Mouse (Mus musculus): Measurements from ENCODE around the gene Gm9747.

Gene Gm9747

DNA sequence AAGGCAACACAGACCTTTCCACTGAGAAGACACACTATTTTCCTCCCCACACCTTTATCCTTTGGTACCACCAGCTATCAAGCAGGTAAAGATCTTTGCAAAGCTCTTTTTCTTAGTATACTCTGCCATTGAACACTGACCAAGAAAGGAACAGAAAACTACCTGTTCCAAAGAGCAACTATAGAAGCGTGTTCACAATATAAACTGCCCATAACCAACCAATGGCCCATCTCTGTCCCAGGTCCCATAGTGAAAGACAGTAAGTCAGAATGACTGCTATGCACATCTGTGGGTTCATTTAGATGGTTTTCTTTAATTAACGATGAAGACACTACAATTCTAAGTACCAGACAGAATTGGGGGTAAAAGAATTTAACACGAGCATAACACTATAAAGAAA lies at the start of gene Gm9747:
Gene Gm9747 (plus strand): TSS at position 301 of the 400 bp plus-strand sequence.
- no peak for DNase-seq

DNA sequence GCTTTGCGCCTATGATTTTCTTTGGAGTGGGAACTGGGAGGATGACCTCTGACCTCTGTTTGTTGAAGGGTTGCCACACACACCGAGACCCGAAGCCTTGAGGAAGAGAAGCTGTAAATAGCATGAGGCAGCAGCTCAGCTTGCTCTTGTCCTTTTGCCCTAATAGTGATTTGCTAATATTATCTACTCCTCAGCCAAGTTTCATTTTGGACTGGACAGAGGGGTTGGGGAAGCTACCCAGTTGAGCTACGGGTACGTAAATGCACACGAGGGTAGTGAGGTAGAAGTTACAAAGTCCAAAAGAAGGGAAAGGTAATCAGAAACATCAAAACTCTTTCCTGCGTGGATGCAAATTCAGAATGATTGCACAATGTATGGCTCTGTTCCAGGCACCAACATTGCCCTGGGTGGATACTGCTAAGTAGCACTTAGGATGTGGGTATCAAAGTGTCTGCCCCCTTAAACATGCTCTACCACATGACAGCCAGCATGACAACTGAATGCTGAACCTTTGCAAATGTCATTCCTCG lies 48.9 kb upstream of the Gm9747 start:
- DNase-seq = peak; percentile 20

DNA sequence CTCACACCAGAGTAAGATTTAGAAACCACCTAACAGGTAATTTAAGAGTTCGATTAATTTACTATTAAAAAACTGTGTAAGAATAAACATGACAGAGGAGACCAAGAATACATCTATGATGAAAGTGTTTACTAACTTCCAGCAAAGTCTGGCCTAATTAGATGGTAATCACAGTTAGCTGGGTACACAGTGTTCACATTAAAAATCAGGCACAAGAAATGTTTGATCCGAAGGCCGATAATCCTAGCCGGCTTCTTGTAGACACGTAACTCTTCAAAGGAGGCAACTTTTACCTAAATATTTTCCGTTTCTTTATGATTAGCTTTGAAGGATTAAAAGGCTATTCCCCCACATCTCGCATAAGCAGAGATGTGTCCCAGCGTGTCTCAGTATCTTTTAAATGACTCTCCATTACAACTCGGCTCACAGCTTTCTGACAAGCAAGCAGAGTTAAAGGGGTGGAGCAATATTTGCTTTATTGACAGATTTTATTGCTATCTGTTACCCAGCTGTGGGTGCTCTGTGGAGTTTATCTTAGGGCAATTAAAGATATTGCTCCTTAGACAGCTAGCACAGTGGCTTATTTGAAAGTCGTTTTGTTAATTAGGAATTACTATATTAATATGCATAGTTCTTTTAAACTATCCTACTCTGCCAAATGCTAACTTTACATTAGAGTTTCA lies 44.2 kb upstream of the Gm9747 start:
- DNase-seq = no peak

DNA sequence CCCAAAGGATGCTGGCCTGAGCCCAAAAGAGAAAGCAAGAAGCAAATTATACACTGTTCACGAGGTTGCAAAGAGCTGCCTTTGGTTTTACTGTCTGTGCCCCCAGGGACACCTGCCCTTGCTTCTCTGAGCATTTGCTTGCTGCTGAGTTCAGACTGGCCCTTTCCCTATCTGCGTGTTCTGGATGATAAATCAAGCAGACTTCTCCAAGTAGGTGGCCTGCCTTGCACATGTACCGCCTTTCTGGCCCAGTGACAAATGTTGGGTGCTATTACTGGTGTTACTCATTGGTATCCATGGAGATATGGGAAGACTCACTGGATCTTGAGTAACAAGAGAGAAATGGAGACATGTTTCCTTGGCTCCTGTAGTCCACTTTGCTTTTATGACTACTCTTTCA lies 43.4 kb upstream of the Gm9747 start:
- DNase-seq = peak; percentile 63

DNA sequence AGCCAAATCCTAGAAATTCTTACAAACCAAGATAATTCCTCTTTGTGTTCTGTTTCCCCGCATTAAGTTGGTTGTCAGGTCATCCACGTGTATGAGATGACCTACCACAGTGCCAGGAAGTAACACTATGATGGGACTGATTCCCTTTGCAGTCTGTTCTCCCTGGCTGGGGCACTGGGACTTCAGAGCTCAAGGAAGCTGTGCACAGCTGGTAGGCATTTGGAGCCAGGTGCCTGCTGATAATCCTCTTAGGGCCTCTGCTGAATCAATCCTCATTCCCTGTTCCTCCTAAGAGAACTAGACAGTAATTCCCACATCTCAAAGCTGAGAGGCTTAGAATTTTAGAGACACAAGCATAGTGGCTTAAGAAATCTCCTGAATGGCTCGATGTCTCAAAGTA lies 41.3 kb upstream of the Gm9747 start:
- DNase-seq = no peak

DNA sequence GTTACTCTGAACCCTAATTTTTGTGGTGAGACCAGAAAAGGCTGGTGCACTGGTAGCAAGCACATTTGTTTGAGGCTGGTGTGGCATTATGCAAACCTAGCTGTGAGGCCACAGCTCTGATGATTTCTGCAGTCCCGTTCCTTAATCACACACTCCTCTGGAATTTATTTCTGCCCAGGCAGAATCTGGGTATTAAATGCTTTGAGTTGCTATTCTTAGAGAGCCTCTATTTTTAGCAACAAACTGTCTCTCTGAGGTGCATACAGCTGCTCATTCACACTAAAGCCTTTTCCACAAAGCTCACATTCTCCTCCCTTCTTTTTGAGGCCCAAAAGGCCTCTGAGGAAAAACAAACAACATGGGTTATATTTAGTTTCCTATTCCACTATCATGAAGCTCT lies 33.0 kb upstream of the Gm9747 start:
- no peak for DNase-seq

DNA sequence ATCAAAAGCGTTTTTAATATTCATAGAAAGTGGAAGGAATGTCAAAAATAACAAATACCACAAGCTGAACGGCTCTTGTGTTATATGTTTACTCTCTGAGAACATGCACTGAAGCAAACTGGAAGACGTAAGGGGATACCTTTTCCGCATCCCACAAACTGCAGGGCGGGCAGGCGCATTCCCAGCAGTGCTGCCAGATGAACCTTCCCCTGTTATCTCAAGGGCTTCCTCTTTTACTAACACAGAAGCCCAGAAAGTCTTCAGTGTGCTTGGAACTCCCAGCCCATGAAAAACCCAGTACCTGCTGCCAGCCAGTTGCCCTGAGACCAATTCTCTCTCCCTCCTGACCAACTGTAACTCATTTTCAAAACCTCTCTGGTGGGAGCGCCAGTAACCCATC lies 32.3 kb upstream of the Gm9747 start:
- no peak for DNase-seq

DNA sequence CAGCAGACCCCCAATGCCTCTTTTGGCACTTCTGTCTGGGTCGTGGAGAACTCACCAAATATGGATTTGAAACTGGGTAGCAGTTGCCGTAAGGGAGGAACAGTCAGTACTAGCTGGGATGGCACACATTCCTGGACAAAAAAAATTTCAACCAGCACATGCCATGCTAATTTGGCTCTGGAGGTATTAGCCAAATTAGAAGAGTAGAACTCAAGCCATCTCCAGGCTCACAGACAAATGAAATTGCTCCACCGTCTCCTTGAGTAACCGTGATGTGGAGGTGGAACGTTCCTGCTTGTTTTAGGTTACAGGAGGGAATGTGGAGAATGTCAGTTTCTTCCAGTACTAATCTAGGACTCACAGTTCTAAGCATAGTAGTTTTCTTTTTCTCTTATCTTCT lies 25.4 kb upstream of the Gm9747 start:
- DNase-seq = no peak

DNA sequence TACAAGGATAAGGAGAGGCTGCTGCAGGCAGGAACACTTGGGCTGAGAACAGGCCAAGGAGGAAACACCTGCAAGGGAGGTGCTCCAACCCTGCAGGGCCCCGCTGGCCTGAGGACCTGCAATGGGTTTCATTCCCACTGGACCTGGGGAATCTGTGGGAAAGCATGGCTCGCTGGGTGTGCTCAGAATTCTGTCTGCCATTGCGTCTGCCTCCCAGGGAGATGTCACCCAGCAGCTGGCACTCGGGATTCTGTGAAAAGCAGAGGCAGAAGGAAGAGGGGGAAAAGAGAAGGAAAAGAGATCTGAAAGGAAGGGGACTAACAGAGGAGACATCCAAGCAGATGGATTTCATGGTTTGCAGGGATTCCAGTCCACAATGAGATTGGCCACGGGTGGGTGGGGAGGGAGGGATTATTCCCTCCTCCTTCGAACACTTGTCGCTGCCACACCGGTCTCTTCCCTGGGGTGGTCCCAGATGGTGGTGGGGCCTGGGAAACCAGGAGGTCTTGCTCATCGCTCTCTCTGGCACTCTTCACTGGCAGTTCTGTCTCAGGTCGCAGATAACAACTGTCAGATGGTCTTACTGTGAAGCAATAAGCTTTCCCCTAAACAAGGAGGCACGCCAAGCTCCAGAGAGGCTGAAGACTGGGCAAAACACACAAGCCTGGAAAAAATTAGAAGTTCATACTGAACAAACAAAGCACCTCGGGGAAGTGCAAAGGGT lies 12.1 kb upstream of the Gm9747 start:
- no peak for DNase-seq

DNA sequence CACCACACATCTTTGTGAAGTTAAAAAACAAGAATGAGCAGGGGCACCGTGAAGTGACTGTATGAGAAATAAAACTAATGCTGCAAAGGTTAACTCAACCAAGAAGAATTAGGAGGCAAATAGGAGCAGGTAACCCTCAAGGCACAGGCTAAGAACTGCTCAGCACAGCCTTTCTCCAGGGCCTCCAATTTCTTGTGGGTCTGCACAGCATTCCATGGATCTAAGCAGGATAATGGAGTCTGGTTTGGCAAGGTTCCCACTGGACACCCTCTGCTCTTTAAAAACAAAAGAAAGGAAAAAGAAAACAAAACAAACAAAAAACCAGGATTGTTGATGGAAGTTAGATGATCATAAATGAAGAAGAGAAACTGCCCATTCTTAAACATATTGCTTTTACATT lies 11.4 kb upstream of the Gm9747 start:
- no peak for DNase-seq

DNA sequence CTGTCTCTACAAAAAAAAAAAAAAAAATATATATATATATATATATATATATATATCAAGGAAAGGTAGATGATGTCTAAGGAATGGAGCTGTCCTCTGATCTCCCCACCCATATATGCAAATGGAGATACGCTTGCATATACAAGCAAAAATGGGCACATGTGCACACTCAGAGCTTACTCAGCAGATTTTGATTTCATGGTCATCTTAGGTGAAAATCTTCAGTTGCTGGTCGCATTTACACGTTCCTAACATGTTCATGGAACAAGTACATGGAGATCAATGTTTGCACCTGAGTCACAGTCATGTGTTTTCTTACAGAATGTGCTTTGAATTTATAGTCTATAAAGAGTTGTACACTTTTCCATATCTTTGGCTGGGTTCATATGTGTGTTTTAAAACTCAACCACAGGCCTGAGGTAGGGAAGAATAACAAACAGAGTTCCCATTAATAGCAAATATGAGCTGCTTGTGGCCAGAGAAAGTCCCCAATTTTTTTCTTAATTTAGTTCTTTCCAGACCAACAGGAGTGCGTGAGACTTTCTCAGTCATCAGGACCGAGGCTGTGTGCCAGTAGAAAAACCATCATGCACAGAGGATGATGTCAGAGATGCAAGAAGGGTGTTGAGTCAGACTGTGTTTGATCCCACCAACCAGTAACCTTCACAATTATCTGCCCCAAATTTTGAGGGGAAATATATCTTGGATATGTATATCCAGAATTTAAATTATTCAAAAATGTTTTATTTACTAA lies 9.7 kb upstream of the Gm9747 start:
- no peak for DNase-seq

DNA sequence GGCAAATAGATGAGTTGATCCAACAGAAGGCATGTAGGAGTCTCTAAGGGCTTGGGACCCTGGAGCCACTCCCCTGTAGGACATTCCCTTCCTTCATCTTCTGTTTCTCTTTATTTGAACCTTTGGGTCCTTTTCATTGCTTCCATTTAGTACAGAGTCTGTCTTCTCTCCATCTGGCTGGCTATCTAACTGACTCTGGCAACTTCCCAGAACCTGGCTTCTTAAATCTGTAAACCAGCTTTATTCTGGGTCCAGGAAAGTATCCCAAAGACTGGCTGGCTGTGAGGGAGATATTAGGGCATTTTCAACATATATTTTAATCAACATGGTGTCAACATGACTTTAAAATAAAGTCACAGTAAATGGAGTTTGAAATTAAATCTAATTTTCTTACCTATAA lies 4.1 kb upstream of the Gm9747 start:
- DNase-seq = no peak

DNA sequence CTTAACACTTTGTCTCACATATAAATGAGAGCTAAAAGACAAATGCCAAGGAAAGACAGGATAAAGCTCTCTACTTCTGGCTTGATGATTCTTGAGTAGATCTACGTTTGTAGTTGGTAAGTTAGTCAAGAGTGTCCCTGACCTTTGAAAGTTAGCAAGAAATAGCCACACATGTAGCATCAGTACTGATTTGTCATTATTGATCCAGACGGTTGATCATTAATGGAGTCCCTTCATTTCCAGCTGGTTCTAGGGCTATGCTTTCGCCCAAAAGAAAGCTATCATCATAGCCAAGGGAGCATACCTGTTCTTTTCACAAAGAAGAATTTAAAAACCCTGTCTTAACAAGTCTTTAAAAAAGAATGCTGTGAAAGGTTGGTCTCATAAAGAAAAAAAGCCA lies 1.7 kb downstream of the Gm9747 start:
- DNase-seq = no peak

DNA sequence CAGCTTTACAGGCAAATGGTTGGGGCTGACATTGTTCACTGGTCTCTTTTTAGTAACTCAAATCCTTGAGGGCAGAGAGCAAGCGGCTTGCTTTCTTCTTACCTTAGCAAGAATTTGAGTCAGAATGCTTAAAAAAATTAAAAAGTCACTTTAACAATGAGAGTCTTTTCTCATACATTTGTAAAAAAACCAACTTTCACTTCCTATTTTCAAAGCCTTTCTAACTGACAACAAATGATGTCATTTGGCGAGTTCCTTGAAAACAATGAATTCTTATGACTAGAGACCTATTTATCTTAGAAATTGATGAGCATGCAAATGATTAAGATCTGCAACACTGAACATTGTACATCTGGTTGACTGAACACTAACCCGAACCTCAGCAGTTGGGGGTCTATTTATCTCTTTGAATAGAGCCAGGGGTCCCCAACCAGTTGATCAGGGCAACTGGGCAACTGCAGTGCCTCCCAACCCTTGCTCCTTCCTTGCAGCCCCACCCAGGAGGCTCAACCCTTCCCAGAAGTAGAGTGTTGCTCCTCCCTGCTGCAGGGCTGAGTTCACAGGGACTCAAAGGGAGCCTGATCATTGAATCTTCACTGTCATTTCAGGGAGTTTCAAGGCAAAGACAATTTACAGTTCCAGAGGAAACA lies 2.7 kb downstream of the Gm9747 start:
- no peak for DNase-seq

DNA sequence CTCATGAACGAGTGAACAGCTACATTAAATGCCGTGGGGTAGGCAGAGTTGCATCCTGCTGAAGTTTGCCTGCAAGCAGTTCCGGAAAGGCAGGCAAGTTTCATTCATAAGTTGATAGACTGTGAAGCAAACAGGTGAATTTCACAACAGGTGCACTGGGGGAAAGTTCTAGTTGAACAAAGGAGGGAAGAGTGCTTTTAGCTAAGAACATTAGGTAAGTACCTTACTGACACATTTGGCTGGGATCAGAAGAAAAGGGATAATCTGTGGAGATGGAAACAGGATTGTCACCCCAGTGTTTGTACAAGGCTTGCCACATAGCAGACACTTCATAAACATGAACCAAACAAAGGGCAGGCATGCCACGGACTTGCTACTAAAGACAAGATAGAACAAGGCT lies 5.3 kb downstream of the Gm9747 start:
- no peak for DNase-seq

DNA sequence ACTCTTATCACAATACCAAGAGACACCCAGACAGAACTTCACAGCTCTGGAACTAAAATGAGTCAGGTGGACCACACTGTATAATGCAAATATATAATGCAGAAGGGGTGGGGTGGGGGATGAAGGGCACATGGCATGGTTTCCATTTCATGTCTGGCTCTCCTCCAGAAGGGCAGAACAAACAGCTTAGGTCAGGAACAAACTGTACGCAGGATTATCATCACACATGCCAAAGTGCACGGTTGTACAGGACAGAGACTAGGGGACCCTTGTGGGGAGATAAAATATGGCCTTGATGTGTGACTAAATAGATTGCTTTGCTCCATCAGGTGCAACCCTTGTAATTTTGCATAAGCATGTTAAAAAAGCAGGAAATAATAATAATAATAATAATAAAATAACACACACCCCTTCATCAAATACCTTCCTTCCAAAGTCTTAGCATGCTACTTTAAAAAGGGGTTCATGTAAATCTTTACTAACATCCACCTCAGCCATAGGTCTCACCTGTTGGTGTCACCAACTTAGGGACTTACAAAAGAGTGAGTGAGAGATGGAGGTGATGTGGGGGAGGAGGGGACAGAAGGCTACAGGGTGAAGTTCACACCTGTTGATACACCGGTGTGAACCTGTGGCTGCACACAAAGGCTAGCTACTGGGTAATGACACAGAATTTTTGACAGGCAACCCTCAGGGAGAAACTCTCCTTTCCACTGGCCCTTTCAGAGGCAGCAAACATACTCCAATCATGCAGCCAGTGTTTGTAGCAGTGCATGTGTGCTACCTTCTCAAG lies 6.7 kb downstream of the Gm9747 start:
- DNase-seq = no peak

DNA sequence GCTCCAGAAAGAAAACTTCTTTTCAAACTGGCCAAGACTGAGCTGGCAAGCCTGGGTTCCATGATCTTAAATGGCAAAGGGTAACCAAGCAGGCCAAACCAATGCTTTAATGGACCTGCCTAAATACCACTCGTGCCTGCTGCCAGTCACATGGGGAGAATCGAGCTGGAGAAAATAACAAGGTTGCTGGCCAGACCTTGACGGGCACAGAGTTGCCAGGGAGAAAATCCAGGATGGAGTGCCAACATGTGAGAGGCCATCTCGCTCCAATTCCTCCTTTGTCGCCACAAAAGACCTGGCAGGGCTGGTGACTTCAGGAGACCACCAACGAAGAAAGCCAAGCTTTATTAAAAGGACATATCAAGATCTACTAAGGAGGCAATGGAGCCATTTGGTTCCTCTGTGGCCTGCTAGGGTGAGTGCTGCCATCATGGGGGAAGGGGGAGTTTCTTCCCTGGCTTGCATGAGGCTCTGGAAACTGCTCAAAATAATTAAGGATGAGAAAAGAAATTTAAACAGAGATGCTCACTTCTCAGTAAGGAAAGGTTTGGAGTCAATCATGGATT lies 10.4 kb downstream of the Gm9747 start:
- no peak for DNase-seq

DNA sequence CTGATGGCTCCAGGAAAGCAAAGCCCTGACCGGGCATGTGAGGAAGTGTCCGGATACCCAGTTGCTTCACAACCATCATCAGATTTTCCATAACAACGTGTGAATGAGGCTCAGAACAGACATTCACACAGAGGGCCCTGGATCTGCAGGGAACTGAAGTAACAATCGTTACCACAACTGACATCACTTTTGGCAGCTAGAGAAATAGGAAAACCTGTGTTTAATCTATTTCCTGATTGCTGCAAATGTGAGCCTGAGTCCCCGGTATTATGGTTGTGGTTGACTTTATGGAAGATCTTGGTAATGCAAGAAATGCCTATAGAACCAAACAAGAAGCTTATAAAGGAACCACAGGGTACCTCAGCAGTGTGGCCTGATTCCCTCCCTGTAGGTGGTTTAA lies 12.1 kb downstream of the Gm9747 start:
- DNase-seq = no peak

DNA sequence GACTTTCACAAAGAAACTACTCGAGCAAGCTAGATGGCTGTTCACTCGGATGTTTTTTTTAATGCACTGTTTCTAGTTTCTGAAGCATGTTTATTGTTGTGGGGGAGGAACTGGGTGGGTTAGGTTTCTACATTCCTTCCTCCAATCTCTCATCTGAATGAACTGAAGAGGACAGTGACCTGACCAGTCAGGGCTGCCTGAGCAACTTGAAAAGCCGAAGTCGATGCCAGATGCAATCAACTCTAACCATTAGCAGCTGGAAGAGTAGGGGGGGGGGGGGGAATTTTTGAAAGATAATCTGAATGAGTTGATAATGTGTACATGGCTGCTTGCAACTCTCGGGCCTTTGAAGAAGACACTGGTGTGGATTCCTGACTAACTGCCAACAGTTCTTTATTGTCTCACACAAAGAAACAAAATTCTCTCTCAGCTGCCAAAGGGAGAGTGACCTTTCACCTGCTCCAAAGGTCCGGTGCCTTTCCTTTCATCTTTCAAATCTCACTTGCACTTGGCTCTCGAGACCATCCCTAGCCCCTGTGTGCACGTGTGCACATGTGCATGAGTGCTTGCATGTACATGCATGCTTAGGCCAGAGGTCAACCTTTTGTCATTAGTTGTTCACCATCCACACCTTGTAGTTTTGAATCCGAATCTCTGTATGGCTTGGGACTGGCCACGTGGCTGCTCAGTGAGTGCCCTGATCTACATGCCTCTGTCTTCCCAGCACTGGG lies 14.5 kb downstream of the Gm9747 start:
- no peak for DNase-seq

DNA sequence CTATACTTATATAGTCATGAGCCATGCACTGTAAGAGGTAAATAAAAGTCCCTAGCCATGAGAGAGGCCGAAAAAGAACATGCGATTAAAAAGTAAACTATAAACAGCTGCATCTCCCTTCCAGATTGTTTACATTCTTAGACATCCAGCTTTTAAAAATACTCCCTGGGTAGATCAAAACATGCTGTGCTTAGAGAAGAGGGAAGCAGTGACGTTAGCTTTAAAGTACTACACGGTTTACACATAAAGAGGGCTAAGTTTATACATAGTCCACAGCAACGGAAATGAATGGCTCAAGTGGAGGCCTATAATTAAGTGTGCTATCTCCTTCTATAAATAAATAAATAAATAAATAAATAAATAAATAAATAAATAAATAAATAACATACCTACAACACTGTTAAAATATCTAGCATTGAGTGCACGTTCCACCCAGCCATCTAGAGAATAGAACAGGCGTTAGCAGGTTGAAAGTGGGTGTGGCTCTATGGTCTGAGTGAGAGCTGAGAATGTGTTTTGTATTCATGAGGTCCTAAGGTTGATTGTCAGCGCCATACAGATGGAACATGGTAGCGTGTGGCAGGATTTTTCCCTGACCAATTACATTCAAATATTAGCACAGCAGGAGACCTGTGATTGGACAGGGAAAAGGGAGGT lies 21.0 kb downstream of the Gm9747 start:
- no peak for DNase-seq

DNA sequence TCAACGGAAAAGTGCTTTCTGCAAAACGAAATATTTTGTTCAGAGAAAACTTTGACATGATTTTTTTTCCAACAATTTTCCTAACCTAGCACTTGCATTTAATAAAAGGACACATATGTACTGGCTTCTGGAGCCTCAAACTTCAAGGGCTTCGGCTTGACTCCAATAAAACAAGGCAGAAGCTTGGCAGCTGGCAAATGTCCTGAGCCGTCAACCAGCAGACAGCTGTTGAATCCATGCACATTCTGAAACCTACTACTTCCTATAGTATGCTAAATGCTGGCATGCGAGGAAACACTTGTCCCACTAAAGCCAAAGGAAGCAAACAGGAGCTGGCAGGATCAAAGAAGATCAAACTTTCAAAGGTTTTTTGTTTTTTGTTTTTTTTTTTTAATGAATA lies 24.5 kb downstream of the Gm9747 start:
- DNase-seq = peak; percentile 32
